Mouse (Mus musculus) layer of hippocampus, adult 2 months (tissue): Measurements from ENCODE around the gene Rbm18. TPM values are rescaled to one million over a fixed set of nuclear protein-coding genes. Genes with fewer than 3 reads are reported as not detected.
A peak's percentile ranks its signal among the peaks of the same experiment; 100 is the strongest.
"Not testable (repeated sequence)": the region's sequence is repeated elsewhere in the genome, so short reads cannot be mapped to it uniquely, and the experiment has no call there.

Source experiments
- DNase-seq, 2 experiments: peaks; one replicate each; pipeline ENCODE4 v3.0.0; 2022; ENCODE audit warnings: low spot score in 2 of 2
- H3K27ac ChIP-seq: fragments of 200-600 bp; 2 replicates; pipeline ENCODE4 v1.8.1; 2022
- H3K4me3 ChIP-seq: fragments of 200-600 bp; 2 replicates; pipeline ENCODE4 v1.8.1; 2022; ENCODE audit warnings: mild to moderate bottlenecking
- CTCF ChIP-seq: fragments of 200-600 bp; conservative IDR thresholded peaks from 2 replicates; pipeline ENCODE4 v1.8.1; 2022; ENCODE audit warnings: antibody characterized with exemption, mild to moderate bottlenecking, moderate library complexity
- long read RNA-seq, 2 experiments: library from polyadenylated mRNA; stranded (forward); transcript quantifications; one replicate each; pipeline ENCODE4 v2.0.0; 2021; ENCODE audit warnings: borderline mapping rate in 2 of 2
- total RNA-seq, 2 experiments: library from RNA; stranded (reverse); gene quantifications; 2 replicates each; pipeline ENCODE4 v1.2.3; 2021

The Rbm18 gene
- 10 to 100 TPM; 41.7 to 46.3 TPM for total RNA-seq
- long read RNA-seq, experiment 1, transcript Rbm18-201 (6 exons, 2,617 nt), result major isoform, 38 of 49 reads
- long read RNA-seq, experiment 1, partial matches to known transcripts, result 1 of 49 reads
- long read RNA-seq, experiment 1, other reads (novel, unspliced or antisense), result 6 of 49 reads
- long read RNA-seq, experiment 2, transcript Rbm18-201 (6 exons, 2,617 nt), result major isoform, 66 of 84 reads
- long read RNA-seq, experiment 2, partial matches to known transcripts, result 1 of 84 reads
- long read RNA-seq, experiment 2, other reads (novel, unspliced or antisense), result 12 of 84 reads

DNA sequence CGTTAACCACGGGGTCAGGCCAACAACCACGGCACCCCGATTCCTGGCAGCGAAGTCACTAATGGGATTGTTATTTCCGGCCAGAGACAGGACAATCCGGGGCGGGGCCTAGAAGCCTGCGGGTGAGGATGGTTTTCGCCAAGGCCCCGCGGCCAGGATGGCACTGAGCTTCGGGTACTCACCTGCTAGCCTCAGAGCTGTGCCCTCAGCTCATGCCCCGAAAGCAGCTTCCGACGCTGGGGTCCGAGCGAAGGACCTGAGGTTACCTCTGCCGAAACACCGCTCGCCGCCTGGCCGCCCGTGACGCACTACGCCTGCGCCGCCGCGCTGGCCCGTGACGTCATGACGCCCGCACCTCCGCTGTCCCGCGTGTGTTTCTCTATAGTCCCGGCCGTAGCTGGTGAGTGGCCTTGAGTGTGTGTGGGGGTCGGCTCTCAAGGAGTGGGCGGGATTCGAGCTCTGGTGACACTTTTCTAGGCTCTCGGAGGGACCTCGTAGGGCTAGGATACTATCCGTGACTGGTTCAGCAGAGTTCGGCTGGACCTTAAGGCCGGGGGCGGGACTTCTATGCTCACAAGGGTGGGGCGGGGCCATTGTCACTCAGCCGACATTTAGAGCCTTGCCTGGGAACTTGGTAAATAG lies at the start of gene Rbm18, which contains the start of gene Mrrf:
TSS of gene Rbm18 (minus strand) at position 474 of the 642 bp plus-strand sequence.
TSS of gene Mrrf (plus strand) at position 90 of the 642 bp plus-strand sequence.
- Histone ChIP-seq H3K27ac (peak within 1 kb of the TSS; percentile 95), H3K4me3 (peak within 1 kb of the TSS; percentile 67)
- TF ChIP-seq CTCF, result no peak
- DNase-seq, result peak; percentile 87 to 93

DNA sequence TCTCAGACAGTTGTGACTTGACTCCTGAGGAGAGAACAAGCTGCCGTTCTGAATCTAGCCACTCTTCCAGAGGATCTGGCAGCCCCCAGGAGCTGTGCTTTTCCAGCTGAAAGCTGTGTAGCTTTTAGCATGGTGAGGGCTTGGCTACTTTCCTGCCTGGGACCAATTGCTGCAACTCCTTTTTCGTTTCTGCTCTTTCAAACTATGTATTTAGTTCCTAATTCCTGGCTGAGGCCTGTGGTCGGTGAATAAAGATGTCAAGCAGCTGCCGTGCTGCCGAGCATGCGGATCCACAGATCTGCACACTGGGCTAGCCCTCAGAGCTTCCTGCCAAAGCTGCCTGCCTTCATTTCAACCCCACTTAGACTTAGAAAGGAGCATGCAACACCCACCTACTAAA lies 48.3 kb upstream of the Rbm18 start:
- H3K4me3 ChIP-seq, result no peak overlapping the region
- DNase-seq, result no peak
- no peak for TF ChIP-seq CTCF
- H3K27ac ChIP-seq, result peak overlapping the region; percentile 72

DNA sequence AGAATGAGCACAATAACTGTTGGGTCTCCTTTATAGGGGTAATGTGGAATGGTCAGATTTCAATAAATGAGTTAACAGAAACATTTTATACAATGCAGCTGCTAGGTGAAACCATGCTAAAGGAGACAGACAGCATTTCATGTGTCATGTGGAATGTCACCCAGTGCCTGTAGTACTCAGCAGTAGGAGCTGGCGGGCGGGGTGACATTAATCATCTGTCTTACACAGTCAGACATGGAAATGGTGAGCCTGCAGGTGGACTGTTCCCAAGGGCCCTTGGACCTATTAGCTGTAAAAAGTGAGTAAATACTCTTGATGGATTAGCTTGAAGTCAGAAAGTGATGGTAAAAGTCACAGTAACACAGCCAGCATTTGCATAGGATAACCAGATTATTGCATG lies 47.6 kb upstream of the Rbm18 start:
- Histone ChIP-seq H3K4me3 (no peak overlapping the region), H3K27ac (peak overlapping the region; percentile 72; the same call in 1 of the 2 replicates)
- no peak for TF ChIP-seq CTCF
- DNase-seq, result no peak

DNA sequence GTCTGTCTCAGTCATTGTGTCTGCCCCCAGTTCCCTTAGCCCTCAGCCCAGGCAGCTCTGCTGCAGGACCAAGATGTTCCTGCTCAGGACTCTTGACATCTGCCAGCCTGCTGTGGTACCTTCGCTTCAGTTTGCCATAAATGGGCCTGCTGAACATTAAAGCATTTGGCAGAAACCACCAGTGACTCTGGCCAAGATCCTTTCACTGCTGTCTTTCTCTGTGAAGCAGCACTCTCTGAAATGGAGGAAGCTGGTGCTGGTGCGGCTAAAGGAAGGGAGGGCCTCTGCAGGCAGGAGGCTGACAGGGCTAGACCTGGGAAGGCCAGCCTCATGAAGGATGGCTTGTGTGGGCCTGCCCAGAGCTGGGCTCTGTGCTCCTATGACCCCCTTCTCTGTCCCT lies 46.7 kb upstream of the Rbm18 start:
- Histone ChIP-seq H3K27ac (peak overlapping the region; percentile 71), H3K4me3 (no peak overlapping the region)
- TF ChIP-seq CTCF, result no peak
- no peak for DNase-seq

DNA sequence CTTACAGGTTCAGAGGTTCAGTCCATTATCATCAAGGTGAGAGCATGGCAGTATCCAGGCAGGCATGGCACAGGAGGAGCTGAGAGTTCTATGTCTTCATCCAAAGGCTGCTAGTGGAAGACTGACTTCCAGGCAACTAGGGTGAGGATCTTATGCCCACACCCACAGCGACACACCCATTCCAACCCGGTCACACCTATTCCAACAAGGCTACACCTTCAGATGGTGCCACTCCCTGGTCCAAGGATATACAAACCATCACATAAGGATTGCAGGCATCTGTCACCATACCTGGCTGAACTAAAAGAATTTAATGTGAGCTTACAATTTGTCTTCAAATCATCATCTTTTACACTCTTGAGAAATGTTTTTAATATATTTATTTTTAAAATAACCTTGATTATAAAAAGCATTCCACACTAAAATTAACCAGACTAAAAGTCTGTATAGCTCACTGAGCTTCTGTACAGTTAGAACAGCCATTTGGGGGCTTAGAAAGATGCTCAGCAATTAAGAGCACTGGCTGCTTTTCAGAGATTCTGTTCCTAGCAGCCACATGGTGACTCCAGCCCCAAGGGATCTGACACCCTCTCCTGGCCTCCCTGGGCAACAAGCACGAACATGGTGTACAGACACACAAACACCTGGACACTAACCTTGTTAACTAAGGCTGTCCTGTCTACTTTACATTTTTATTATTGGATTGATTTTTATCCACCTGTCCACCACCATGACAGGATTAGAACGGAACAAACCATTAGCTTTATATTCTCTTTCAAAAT lies 45.2 kb upstream of the Rbm18 start:
- 0 out of 2 replicates have a peak, but pooled peaks have one; percentile 3 for TF ChIP-seq CTCF
- not testable (repeated sequence) for H3K27ac ChIP-seq, H3K4me3 ChIP-seq, DNase-seq

DNA sequence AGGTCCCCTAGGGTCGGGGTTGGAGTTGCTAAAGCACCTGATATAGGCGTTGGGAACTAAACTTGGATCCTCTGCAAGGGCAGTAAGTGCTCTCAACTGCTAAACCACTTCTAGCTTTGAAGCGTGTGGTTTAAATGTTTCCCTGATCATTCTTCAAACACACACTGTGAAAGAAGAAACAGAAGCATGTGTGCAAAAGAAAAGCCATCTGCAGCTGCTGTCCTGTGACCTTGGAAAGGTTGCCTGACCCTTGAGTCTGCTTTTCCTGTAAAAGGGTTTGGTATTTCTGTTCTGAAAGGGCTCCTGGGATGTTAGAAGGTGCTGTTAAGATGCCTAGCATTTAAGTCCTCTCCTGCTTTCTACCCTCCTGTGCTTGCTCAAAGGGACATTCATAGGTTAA lies 42.9 kb upstream of the Rbm18 start:
- no peak for TF ChIP-seq CTCF
- no peak overlapping the region for H3K27ac ChIP-seq
- DNase-seq, result no peak
- H3K4me3 ChIP-seq, result no peak overlapping the region

DNA sequence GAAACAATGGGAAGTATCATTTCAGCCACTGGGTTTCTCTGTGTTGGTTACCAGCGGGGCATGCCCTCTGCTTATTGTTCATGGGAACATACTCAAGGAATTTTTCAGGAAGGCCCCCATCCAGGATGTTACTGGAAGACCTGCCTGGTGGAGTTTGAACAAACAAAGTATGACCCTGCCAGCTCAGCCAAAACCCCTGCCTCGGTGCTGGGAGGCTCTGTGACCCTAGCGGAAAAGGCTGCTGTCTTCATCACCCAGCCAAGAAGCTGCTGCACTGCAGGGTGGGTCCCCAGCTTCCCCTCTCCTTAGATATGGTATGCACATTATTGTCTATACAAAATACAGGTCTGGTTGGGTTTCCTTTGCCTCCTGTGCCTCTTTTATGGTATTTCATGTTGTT lies 36.0 kb upstream of the Rbm18 start:
- H3K4me3 ChIP-seq, result no peak overlapping the region
- no peak for DNase-seq
- H3K27ac ChIP-seq, result no peak overlapping the region
- no peak for TF ChIP-seq CTCF

DNA sequence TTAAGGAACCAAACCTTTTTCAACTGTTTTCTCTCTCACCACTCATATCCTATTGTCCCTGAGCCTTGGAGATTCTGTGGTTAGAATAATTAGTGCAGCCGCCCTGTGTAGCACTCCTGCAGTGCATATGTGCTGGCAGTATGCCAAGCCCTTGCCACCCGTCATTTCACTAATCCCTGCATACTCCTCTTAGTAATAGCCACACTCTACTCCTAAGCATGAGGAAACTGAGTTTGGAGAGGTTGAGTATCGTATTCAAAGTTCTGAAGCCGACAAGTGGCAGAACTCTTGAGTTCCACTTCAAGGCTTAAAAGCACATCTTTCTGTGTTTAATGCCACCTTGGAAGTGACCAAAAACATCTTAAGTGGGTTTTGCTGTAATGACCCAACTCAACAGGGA lies 35.6 kb upstream of the Rbm18 start:
- no peak for TF ChIP-seq CTCF
- DNase-seq, result no peak
- H3K27ac ChIP-seq, result no peak overlapping the region
- H3K4me3 ChIP-seq, result no peak overlapping the region

DNA sequence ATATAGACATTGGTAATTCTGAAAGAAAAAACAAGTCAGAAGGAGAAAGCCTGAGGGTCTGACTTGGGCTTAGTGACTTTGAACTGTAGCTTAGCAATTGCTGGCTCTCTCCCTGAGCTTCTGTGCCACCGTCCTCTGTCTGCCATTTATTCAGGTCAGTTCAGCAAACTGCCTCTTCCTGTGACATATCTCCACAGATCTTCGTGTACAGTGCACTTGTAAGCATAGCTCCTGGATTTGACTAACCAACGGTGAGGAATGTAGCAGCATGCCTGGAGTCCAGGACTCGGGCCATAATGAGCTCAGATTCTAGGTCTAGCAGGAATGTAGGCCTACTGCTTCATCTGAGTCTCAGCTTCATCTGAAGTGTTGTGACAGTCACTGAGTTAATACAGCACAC lies 32.6 kb upstream of the Rbm18 start:
- DNase-seq, result no peak
- no peak overlapping the region for H3K4me3 ChIP-seq
- no peak overlapping the region for H3K27ac ChIP-seq
- no peak for TF ChIP-seq CTCF

DNA sequence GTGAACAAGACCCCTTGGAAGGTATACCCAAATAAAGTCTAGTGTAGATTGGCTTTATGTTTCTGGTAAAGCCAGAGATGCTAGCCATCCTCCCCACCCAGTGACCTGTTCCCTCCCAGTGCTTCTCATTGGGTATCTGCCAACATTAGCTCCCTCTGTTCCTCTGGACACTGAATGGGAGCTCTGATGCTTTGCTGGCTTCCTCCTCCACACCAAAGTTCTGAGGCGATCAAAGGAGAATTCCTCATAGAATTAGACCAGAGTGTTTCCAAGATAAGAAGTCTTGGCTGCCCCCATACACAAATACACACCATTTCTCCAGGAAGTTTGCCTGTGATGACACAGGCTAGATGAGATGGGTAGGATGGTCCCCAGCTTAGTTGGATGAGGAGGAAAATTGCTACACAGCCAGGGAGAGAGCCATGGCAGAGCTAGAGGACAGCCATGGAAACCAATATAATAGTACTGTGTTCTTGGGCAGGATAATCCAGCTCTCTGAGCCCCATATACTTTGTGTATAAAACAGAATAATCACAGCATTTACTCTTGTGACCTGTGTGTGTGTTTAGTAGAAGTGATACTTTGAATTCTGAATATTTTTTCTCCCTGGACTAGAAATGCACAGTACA lies 31.5 kb upstream of the Rbm18 start:
- no peak for TF ChIP-seq CTCF
- DNase-seq, result no peak
- Histone ChIP-seq H3K27ac (peak overlapping the region; percentile 33; the same call in 1 of the 2 replicates), H3K4me3 (no peak overlapping the region)

DNA sequence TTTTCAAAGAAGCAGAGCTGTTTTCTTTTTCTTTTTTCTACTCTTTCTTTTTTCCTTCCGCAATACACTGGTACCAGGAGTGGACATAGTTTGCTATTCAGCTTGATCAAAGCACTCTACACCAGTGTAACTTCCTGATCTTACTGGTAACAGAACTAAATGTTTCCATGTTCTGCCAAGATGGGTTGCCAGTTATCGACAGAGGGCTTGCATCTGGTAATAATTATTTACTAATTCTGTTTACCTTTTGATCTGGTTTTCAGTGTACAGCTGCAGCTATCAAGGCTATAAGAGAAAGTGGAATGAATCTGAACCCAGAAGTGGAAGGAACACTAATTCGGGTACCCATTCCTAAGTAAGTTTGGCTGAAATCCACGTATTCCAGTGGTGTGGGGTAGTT lies 22.8 kb upstream of the Rbm18 start:
- H3K4me3 ChIP-seq, result no peak overlapping the region
- no peak for DNase-seq
- no peak for TF ChIP-seq CTCF
- H3K27ac ChIP-seq, result no peak overlapping the region

DNA sequence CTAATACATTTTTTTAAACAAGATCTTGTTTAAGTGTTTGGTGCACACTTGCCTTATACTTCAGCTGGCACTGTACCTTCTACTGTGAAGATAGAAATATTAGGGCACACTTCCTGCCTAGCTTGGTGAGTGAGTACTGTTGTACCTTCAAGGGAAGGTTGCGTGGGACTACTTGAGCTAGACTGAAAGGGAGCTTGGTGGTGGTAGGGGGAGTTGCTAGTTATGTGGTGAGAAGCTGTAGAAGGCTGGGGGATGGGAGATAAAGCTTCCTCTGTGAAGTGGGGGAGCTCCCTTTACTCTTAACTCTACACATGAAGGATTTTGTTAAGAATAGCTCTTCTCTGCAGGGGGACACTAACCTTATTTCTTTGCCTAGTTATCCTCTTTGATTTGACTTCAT lies 20.9 kb upstream of the Rbm18 start:
- TF ChIP-seq CTCF, result no peak
- H3K27ac ChIP-seq, result no peak overlapping the region
- DNase-seq, result no peak
- no peak overlapping the region for H3K4me3 ChIP-seq

DNA sequence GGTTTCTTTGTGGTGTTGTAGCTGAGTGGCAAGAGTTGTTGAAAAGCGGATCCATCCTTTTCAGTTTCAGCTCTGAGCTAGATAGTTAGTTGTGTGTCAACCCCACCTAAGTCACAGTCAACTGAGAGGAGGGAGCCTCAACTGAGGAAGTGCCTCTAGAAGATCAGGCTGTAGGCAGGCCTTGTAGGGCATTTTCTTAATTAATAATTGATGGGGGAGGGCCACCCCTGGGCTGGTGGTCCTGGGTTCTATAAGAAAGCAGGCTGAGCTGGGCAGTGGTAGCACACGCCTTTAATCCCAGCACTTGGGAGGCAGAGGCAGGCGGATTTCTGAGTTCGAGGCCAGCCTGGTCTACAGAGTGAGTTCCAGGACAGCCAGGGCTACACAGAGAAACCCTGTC lies 15.8 kb upstream of the Rbm18 start:
- not testable (repeated sequence) for H3K27ac ChIP-seq, H3K4me3 ChIP-seq, DNase-seq
